Mouse (Mus musculus) liver, embryonic 14.5 days (tissue): ENCODE measurements around the gene Mrpl54.
A peak's percentile ranks its signal among the peaks of the same experiment; 100 is the strongest.

Source experiments
- CTCF ChIP-seq: IDR thresholded peaks from 2 replicates; pipeline ENCODE4 v1.5.1; 2016; ENCODE audit warnings: antibody characterized with exemption, low read depth, control low read depth
- EP300 ChIP-seq: IDR thresholded peaks from 2 replicates; pipeline ENCODE4 v1.6.1; 2016; ENCODE audit warnings: antibody characterized with exemption, low read depth

GRCm38 (mm10) chr10:81292554-81293333 lies 26.0 kb upstream of the Mrpl54 start, which contains the start of gene Pip5k1c:
- TF ChIP-seq EP300 (no peak), CTCF (peak; percentile 95)
